Mouse (Mus musculus) forebrain, embryonic 14.5 days (tissue): ENCODE measurements around the gene Oscp1. TPM values are rescaled to one million over a fixed set of nuclear protein-coding genes. Genes with fewer than 3 reads are reported as not detected.
A peak's percentile ranks its signal among the peaks of the same experiment; 100 is the strongest.

Experiments
- ATAC-seq: fragments of 200-750 bp; cut with Nextera tagmentation; 2 replicates; pipeline ENCODE4 v1.8.0; 2017; ENCODE audit warnings: mild to moderate bottlenecking, moderate library complexity
- DNase-seq: peaks from one replicate; pipeline ENCODE4 v3.0.0-alpha.2; 2015; ENCODE audit warnings: low spot score
- H3K27ac ChIP-seq: fragments of 300-500 bp; sonication (generic); 2 replicates; pipeline ENCODE4 v1.5.1; 2014; ENCODE audit warnings: low read depth, mild to moderate bottlenecking, control low read depth, low read length, moderate library complexity
- H3K27me3 ChIP-seq: fragments of 300-500 bp; sonication (generic); replicated peaks from 2 replicates; pipeline ENCODE4 v1.6.1; 2014; ENCODE audit warnings: low read length, control low read depth, mixed read lengths; ENCODE audit not compliant: control insufficient read depth, insufficient read depth
- H3K36me3 ChIP-seq: fragments of 300-500 bp; sonication (generic); 2 replicates; pipeline ENCODE4 v1.6.1; 2014; ENCODE audit warnings: low read length, control low read depth; ENCODE audit not compliant: control insufficient read depth, insufficient read depth
- H3K4me1 ChIP-seq: fragments of 300-500 bp; sonication (generic); 2 replicates; pipeline ENCODE4 v1.6.1; 2014; ENCODE audit warnings: antibody characterized with exemption, low read length, control low read depth; ENCODE audit not compliant: control insufficient read depth, insufficient read depth
- H3K4me2 ChIP-seq: fragments of 300-500 bp; sonication (generic); 2 replicates; pipeline ENCODE4 v1.6.1; 2014; ENCODE audit warnings: mild to moderate bottlenecking, control low read depth, low read length
- H3K4me3 ChIP-seq: fragments of 300-500 bp; sonication (generic); 2 replicates; pipeline ENCODE4 v1.5.1; 2014; ENCODE audit warnings: low read depth, low read length, control low read depth
- H3K9ac ChIP-seq: fragments of 300-500 bp; sonication (generic); 2 replicates; pipeline ENCODE4 v1.6.1; 2014; ENCODE audit warnings: mild to moderate bottlenecking, low read length, control low read depth, moderate library complexity
- H3K9me3 ChIP-seq: fragments of 300-500 bp; sonication (generic); replicated peaks from 2 replicates; pipeline ENCODE4 v1.6.1; 2016; ENCODE audit warnings: low read length, control low read depth, mixed read lengths; ENCODE audit not compliant: control insufficient read depth
- WGBS: fragments of 180-500 bp; shearing (Covaris S2); extraction: QIAGEN DNeasy Blood & Tissue Kit; methylation state at CpG from one replicate; pipeline ENCODE4 v1.1.7; 2014; 5-methylcytosine and 5-hydroxymethylcytosine counted together
- polyA plus RNA-seq: library from polyadenylated mRNA; unstranded; fragments of >200 nt; fragmentation: Nextera tagmentation; extraction: Ambion mirVana; gene quantifications from 2 replicates; pipeline ENCODE4 v1.2.1, GENCODE M21; 2014

The Oscp1 gene
- polyA plus RNA-seq, 1 experiment from 2014 or later, result 32.0 TPM

DNA sequence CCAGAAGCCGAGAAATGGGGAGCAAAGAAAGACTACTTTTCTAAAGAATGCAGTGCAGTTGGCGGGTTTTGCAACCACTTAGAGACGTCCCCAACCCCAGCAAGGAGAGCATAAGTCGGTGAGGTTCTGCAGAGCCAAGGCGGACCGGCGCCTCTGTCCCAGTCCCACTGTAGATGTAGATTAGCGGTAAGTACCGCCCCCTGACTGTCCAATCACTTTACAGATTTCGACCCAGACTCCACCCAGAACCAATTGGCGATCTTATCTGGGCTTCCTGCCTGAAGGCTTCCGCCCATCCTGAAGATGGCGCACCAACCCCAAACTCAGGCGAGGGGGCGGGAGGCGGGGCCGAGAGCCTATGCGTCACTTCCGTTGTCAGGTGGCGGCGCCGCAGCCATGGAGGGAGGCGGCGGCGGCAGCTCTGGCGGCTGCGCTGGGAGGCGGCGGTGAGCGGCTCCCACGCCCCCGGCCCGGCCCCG lies 45.3 kb downstream of the Oscp1 start, which contains the start of gene Stk40:
Gene Stk40, plus strand, starts transcription at position 368 of the 479 bp plus-strand sequence.
- H3K27ac ChIP-seq, result peak within 1 kb of the TSS; percentile 75
- peak within 1 kb of the TSS; percentile 86 for H3K9ac ChIP-seq
- H3K9me3 ChIP-seq, result no peaks in the 10 kb centered on the region
- peak; percentile 99 for DNase-seq
- no peaks in the 10 kb centered on the region for H3K27me3 ChIP-seq
- 0 out of 2 replicates have a peak, but pooled peaks cover 3% of the 10 kb centered on the region for H3K36me3 ChIP-seq
- under 1% methylated on average over 34 of the region's 34 CpGs for WGBS
- H3K4me1 ChIP-seq, result peaks cover 27% of the 10 kb centered on the region
- peak; percentile 98 for ATAC-seq
- peak within 1 kb of the TSS; percentile 95 for H3K4me2 ChIP-seq
- peak within 1 kb of the TSS; percentile 90 for H3K4me3 ChIP-seq

DNA sequence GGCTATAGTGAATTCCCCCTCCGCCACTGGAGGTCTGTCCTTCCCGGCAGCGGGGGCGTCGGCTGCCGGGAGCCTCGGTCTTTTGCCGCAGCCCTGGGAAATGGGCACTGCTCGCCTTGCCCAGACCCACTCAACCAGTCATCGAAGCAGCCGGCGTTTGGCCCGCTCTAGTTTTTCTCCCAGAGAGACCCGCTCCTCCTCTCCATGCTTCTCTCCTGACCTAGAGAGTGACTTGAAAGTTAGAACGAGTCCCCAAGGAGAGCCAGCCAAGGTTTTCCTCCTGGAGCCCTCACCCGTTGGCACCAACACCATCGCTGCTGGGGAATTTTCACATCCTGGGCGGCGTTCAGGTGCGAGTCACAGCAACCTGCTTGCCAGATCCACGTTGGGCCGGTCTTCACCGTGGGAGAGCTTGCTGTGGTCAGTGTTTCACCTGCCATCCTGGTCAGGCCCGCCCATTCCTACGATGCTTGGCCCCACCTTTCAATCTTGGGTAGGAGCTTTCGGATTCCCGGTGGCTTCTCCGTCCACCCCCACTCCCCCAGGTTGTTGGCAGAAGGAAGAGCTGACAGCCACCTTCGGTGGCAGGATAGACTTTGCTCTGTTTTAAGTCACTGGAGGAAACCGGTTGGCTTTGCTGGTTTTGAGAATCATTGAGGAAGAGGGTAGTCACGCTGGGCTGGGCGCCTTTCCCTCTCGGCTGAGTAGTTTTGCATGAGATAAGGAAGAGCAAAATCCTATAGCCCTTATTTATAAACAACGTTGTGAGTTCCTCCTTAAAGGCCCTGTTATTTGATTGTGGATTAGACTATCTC lies 46.1 kb downstream of the Oscp1 start:
- H3K9me3 ChIP-seq, result no peaks in the 10 kb centered on the region
- no peaks in the 10 kb centered on the region for H3K27me3 ChIP-seq
- H3K9ac ChIP-seq, result peak overlapping the region; percentile 86
- H3K36me3 ChIP-seq, result no peaks in the 10 kb centered on the region
- ATAC-seq (peak; percentile 50; the same call in 1 of the 2 replicates), DNase-seq (no peak)
- H3K27ac ChIP-seq, result no peak overlapping the region
- 3% methylated on average over 34 of the region's 34 CpGs for WGBS
- peak overlapping the region; percentile 95 for H3K4me2 ChIP-seq
- H3K4me3 ChIP-seq, result peak overlapping the region; percentile 90
- H3K4me1 ChIP-seq, result peaks cover 29% of the 10 kb centered on the region

DNA sequence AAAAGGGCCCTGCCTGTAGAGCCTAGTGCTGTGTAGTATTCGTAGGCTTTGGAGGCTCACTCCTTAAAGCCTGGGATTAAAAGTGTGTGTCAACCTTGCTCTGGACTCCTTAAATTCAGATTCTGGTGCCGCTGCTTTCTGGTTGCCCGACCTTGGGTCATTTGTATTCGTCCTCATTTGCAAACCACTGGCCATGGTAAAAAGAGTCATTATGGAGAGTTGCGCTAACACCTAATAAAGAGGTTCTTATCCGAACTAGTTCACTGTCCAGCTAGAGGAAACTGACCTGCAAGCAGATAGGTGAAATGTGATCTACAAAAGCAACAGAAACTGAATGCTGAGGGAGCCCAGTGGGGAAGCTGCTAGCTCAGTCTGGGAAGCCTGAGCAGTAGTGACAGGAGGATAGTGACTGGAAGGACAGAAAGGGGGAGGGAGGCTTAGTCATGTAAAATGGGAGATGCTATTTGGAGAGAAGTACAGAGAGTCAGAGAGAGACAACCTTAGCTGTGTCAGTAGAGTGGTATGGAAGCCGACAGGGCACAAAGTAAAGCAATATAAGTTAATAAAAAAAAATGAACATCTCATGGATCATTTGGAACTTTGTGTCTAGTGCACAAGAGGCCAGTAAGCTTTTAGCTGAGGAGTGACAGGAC lies 46.9 kb downstream of the Oscp1 start:
- DNase-seq (no peak), ATAC-seq (no peak)
- Histone ChIP-seq H3K9me3 (no peaks in the 10 kb centered on the region), H3K4me1 (peaks cover 35% of the 10 kb centered on the region), H3K36me3 (no peaks in the 10 kb centered on the region), H3K27ac (no peak overlapping the region), H3K27me3 (no peaks in the 10 kb centered on the region), H3K4me3 (peak overlapping the region; percentile 90), H3K4me2 (peak overlapping the region; percentile 95), H3K9ac (peak overlapping the region; percentile 86)
- WGBS, result 56% methylated on average over 7 of the region's 7 CpGs

DNA sequence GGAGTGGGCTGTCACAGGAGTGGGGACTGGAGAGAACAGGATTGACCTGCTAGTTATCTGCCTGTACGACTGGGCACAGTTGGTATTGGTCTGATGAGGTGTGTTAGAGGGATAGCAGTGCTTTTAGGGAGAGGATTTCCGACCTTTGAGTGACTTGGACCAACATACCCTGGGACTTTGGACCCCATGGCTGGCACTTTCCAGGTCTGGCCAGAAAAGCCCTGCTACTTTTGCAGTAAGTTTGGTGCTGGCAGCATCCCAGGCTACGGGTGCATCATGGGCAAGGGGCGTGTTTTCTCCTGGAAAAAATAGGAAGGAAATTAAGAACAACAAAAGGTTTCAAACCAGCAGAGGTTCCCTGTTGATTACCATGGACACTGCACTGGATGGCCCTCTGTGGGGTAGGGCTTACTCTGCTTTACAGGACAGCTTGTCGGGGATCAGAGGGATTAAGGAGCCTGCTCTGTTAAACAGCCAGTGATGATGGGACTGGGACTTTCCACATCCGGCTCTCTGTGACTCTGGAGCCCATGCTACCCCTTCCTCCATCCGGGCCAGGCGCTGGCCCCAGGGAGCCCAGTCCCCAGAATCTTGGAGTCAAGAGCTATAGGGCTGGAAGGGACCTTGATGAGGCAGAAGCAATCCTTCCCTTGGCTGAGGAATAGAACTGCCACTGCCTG lies 49.8 kb downstream of the Oscp1 start:
- no peak for ATAC-seq
- H3K9me3 ChIP-seq, result no peaks in the 10 kb centered on the region
- H3K4me1 ChIP-seq, result peaks cover 35% of the 10 kb centered on the region
- H3K9ac ChIP-seq, result no peak overlapping the region
- H3K36me3 ChIP-seq, result no peaks in the 10 kb centered on the region
- DNase-seq, result no peak
- no peaks in the 10 kb centered on the region for H3K27me3 ChIP-seq
- 21% methylated on average over 8 of the region's 8 CpGs for WGBS
- H3K27ac ChIP-seq, result no peak overlapping the region
- H3K4me2 ChIP-seq, result no peak overlapping the region
- H3K4me3 ChIP-seq, result no peak overlapping the region

DNA sequence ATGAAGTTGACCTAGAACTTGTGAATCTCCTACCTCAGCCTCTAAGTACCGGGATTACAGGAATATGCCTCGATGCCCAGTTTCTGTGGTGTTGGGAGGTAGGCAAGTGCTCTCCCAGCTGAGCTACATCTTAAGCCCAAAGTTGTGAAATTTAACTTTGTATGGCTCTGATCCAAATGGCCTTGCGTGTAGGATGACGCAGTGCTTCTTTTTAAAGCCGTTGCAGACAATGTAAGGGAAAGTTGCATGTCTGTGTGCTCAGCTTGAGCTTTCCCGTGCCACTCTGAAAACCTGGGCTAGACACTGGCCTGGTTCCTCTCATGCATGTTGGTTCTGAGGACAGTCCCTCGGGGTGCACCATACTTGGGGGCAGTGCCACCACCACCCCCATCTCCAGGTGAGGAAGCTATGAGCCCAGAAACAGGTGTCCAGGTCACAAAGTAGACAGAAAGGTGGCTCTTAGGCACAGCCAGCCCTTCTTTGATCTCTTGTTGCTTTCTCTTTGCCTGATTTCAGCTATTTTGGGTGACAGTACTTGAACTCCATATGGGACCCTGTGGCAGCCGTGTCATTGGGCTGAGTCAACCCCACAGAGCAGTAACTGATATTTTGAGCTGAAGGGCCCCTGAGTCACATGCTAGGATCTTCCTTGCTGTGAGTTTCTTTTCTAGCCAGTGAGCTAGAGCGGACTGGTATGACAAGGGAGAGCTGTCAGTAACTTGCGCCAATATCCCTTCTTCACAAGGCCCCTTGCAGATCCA lies 51.4 kb downstream of the Oscp1 start:
- WGBS, result 82% methylated on average over 10 of the region's 10 CpGs
- peak overlapping the region; percentile 6; the same call in 1 of the 2 replicates for H3K9ac ChIP-seq

DNA sequence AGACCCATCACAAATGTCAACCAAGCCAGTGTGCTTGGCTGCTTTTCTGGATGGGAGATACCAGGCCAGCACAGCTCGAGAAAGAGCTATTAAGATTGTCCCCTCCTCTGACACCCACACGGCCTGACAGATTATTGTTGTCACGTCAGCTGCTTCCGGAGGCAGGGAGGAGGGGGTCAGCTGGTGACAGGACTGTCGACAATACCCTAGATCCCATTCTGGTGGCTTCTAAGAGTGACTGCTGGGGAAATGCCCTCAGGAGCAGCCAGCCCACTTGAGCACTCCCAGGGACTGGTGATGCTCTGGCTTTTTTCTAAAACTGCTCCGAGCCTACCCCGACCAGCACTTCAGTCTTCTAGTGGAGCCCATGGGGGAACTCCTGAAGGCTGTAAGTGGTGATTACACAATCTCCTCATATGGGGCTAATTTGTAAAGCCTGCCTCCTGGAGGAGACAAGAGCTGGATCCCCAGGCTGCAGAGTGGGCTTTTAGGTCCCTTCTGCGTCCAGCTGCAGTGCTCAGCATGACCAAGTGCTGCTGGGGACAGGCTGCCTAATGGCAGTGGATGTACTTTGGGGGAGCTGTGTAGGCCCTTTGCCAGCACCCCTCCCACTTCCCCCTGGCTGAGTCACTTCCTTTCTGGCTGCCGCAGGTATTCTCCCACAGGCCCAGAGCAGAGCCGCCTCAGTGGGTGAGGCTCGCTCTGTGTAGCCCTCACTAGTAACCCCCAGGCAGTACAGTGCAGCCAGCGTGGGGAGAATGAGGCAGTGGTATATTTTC lies 52.2 kb downstream of the Oscp1 start:
- Histone ChIP-seq H3K27ac (peak overlapping the region; percentile 48), H3K27me3 (no peaks in the 10 kb centered on the region), H3K4me3 (no peak overlapping the region), H3K4me2 (0 out of 2 replicates have a peak overlapping the region, but pooled peaks have one; percentile 4), H3K4me1 (peaks cover 21% of the 10 kb centered on the region), H3K9ac (peak overlapping the region; percentile 26), H3K36me3 (no peaks in the 10 kb centered on the region), H3K9me3 (no peaks in the 10 kb centered on the region)
- 15% methylated on average over 12 of the region's 12 CpGs for WGBS
- DNase-seq (no peak), ATAC-seq (peak; percentile 61)

More for the DNA sequence above, 51.4 kb downstream of the Oscp1 start:
- Histone ChIP-seq H3K4me1 (peaks cover 29% of the 10 kb centered on the region), H3K9me3 (no peaks in the 10 kb centered on the region), H3K4me3 (no peak overlapping the region), H3K36me3 (no peaks in the 10 kb centered on the region), H3K4me2 (no peak overlapping the region), H3K27me3 (no peaks in the 10 kb centered on the region), H3K27ac (0 out of 2 replicates have a peak overlapping the region, but pooled peaks have one; percentile 9)
- DNase-seq (no peak), ATAC-seq (no peak)

DNA sequence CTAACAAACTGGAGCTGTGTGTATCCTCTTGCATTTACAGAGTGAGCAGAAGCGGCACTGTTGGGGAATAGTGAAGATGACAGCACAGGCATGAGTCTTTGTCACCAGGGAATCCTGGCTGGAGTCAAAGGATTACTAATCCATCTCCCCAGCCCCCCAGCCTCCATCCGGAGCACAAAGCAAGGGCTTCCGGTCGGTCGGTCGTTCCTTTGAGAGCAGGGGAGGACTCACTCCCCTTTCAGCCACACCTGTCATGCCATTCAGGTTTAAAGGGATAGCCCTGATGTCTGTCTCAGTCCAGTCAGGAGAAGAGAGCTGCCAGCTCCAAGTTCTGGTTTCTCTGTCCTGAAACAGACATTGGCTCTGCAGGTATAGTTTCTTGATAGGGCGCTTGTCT lies 52.8 kb downstream of the Oscp1 start:
- DNase-seq, result no peak

More for the DNA sequence above, 52.8 kb downstream of the Oscp1 start:
- Histone ChIP-seq H3K4me3 (no peak overlapping the region), H3K36me3 (no peaks in the 10 kb centered on the region), H3K27me3 (no peaks in the 10 kb centered on the region), H3K27ac (peak overlapping the region; percentile 48), H3K9ac (peak overlapping the region; percentile 26; the same call in 1 of the 2 replicates), H3K9me3 (no peaks in the 10 kb centered on the region), H3K4me2 (0 out of 2 replicates have a peak overlapping the region, but pooled peaks have one; percentile 4), H3K4me1 (peaks cover 21% of the 10 kb centered on the region; the same call in 1 of the 2 replicates)
- WGBS, result 20% methylated on average over 7 of the region's 7 CpGs
- no peak for ATAC-seq
